Mouse (Mus musculus): ENCODE measurements around the gene Ppp3ca. TPM values are rescaled to one million over a fixed set of nuclear protein-coding genes. Genes with fewer than 3 reads are reported as not detected.
A peak's percentile ranks its signal among the peaks of the same experiment; 100 is the strongest.

Ppp3ca gene
- total RNA-seq, 2 experiments from 2014 or later: 137 to 140 TPM

- DNase-seq: no peak
- intact Hi-C loops (cut with DNase I; ENCODE audit: low total_unique reads): no loop called here
Measured at GRCm38 (mm10) chr3:136716247-136716646, 46.3 kb downstream of the Ppp3ca start.

- intact Hi-C loops (cut with DNase I; ENCODE audit: low total_unique reads): no loop called here
- no peak for DNase-seq
Measured at GRCm38 (mm10) chr3:136718412-136718811, 48.5 kb downstream of the Ppp3ca start.

GRCm38 (mm10) chr3:136721241-136721640, 51.3 kb downstream of the Ppp3ca start:
- no peak for DNase-seq
- intact Hi-C loops (cut with DNase I; ENCODE audit: low total_unique reads): no loop called here

DNA sequence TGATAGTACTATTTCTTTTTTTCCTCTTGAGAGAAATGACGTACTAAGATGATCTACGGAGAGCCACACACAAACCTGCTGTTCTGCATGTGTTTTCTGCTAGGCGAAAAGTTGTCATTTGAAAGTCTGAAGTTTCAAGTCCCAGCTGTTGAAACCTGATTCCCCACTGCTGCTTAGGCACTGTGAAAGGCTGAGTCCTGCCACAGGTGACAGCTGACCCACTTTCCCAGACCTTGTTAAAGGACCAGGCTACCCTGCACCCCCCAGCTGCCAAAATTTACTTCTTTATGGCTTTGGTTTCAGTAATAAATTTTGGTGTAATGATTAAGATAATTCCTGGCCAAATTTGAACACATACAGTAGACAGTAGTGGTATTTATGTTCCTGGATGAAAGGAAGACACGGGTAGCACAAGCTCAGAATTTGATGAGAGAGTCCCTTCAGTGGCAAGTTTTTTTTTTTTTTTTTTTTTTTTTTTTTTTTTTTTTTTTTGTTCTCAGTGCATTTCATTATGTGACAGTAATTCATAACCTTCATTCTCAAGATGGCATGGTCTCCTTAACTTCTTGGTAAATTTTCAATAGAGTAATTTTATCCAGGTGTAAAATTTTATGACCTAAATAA, 52.0 kb downstream of the Ppp3ca start:
- peak; percentile 25 for DNase-seq
- intact Hi-C loops (cut with DNase I; ENCODE audit: low total_unique reads): no loop called here

DNA sequence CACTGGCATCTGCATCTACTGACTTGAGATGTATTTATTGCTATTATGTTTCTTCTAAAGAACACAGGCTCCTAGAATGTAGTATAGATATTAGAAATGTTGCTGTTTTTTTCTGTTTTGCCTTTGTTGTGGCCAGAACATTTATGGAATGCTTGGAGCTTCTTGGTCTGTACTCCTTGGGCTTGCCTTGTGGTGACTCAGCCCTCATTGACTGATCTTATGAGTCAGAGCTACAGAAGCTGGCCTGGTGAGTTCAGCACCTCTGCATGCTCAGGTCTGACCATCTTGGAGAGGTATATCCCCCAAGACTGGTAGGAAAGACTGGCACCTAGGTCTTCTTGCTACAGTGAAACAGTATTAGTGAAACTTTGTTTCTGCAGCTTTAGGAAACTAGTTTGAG, 52.6 kb downstream of the Ppp3ca start:
- intact Hi-C loops (cut with DNase I; ENCODE audit: low total_unique reads): no loop called here
- no peak for DNase-seq

DNA sequence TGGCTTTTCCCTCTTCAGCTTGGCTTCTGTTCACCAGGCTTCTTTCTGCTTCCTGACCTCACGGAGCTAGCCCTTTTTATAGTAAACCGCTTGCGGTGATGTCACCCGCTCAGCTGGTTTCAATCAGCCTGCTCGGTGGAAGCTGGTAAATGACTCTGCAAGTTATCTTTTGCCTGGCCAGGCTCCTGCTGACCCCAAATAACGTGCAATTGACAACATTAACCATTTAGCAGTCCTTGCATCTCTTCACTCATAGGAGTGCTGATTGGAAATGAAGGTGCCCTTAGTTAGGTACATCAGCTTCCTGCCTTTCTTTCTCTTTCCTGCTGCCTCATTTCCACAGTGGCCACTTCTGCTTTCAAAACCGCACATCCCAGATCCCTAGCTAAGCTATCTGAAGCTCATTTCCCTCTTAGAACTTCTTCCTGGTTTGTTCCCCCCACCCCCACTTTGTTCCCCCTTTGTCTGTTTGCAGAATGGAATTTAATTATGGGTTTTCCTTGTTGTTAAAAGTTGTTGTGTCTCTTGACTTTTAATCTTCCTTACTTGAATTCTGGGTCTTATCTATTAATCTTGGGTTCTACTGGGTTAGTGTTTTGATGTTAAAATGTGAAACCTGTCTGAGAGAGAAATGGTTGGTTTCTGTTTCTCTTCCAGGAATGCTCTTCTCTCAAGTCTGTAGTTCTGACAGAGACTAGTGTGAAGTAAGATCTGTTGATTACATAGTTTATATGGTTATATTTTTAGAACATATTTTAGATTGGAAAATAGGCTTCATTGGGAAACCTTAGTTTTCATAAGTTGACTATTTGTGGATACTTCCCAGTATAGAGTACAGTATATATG, 55.6 kb downstream of the Ppp3ca start:
- DNase-seq: peak; percentile 79
- intact Hi-C loops (cut with DNase I; ENCODE audit: low total_unique reads): no loop called here

GRCm38 (mm10) chr3:136727877-136728276, 58.0 kb downstream of the Ppp3ca start:
- intact Hi-C loops (cut with DNase I; ENCODE audit: low total_unique reads): no loop called here
- no peak for DNase-seq

GRCm38 (mm10) chr3:136729978-136730377, 60.1 kb downstream of the Ppp3ca start:
- intact Hi-C loops (cut with DNase I; ENCODE audit: low total_unique reads): no loop called here
- DNase-seq: no peak

DNA sequence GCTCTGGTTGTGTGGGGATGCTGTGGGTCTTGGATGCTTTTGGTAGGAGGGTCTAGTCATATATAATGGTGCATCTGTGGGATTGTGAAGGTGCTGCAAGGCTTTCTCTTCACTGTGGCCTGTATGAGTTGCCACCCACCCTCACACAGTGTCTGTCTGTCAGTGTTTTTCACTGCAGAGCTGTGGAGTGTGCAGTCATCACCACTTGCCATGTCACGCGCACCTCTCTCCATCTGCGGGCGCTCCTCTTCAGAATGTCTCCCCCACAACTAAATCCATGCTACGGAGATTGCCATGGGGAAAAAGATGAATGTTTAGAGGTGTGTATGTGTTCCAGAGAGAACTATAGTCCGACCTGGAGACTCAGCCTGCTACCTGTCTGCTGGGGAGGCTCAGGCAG, 61.7 kb downstream of the Ppp3ca start:
- no peak for DNase-seq
- intact Hi-C loops (cut with DNase I; ENCODE audit: low total_unique reads): no loop called here

DNA sequence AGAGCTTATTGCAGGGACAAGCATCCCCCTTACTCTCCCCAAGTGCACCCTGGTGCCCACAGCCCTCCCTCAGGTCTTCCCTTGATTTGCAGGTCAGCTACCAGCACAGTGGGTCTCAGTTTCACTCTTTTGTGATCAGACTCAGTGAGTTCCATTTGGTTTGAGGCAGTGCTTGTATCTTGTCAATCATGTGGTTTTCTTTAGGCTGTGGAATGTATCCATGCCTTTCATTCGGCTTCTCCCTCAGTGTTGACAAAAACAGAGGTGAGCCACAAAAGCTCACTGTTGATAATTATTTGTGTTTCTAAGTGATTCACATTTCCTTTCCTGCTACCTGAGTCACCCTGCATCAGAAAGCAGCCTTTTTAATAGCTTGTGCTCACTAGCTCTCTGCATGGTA, 66.1 kb downstream of the Ppp3ca start:
- intact Hi-C loops (cut with DNase I; ENCODE audit: low total_unique reads): no loop called here

DNA sequence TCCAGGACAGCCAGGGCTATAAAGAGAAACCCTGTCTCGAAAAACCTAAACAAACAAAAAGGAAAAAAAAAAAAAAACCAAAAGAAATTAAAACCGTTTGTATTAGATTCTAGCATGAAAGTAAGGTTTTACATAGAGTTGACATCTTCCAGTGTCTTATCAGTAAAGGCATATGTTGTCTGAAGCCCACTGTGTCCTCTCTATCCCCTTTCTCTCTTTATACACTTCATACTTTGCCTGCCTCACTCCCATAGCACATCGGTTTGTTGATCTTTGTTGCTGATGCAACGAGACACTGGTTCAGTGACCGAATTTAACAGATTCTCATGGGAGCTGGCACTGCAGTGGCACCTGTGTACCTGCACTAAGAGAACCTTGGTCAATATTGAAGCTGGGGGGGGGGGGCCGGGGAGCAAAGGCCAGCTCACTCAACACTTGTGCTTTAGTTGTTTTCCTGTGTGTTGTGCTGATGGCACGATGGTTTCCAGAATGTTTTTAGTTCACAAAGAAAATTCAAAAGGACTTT, 66.9 kb downstream of the Ppp3ca start:
- intact Hi-C loops (cut with DNase I; ENCODE audit: low total_unique reads): no loop called here
- DNase-seq: no peak

More for the DNA sequence above, 66.1 kb downstream of the Ppp3ca start:
- DNase-seq: no peak

DNA sequence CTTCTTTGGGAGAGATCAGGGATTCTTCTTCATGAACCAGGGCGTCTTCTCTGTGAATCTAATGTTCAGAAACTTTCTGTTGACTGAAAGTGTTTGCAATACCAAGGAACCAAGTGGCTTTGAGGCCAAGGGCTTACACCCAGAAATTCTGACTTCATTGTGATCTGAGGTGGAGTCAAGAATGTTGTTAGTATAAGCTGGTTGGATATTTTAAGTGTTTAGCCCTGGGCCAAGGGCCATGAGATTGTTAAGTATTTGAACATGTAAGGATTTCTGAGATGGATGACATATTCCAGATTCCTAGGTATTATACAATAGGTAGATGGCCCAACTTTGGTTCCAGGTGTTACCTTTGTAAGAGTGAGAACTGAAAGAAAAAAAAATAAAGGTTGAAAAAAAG, 68.5 kb downstream of the Ppp3ca start:
- intact Hi-C loops (cut with DNase I; ENCODE audit: low total_unique reads): no loop called here

GRCm38 (mm10) chr3:136738914-136739313, 69.0 kb downstream of the Ppp3ca start:
- no peak for DNase-seq
- intact Hi-C loops (cut with DNase I; ENCODE audit: low total_unique reads): no loop called here

More for the DNA sequence above, 68.5 kb downstream of the Ppp3ca start:
- no peak for DNase-seq

- intact Hi-C loops (cut with DNase I; ENCODE audit: low total_unique reads): no loop called here
- DNase-seq: no peak
Measured at GRCm38 (mm10) chr3:136741659-136742058, 71.7 kb downstream of the Ppp3ca start.

- DNase-seq: no peak
- intact Hi-C loops (cut with DNase I; ENCODE audit: low total_unique reads): no loop called here
Measured at GRCm38 (mm10) chr3:136742258-136743057, 72.5 kb downstream of the Ppp3ca start.

GRCm38 (mm10) chr3:136744295-136744897, 74.5 kb downstream of the Ppp3ca start:
- DNase-seq: no peak
- intact Hi-C loops (cut with DNase I; ENCODE audit: low total_unique reads): no loop called here

DNA sequence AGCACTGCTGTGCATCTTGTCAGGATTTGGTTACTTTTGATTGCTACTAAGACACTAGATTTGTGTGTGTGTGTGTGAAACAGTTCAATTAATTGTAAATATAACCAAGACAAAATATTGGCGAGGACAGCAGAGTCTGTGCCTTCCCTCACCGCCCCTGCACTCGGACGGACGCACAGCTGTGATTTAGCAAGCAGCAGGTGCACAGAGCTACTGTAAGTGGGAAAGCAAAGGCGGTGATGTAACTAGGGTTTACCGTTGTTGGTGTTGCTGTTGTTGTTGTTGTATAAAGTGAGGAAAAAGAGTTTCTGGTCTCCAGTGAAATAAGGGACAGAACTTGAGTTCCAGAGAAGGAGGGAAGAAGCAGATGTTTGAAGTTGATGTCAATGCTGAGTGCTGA, 75.5 kb downstream of the Ppp3ca start:
- DNase-seq: no peak
- intact Hi-C loops (cut with DNase I; ENCODE audit: low total_unique reads): no loop called here

DNA sequence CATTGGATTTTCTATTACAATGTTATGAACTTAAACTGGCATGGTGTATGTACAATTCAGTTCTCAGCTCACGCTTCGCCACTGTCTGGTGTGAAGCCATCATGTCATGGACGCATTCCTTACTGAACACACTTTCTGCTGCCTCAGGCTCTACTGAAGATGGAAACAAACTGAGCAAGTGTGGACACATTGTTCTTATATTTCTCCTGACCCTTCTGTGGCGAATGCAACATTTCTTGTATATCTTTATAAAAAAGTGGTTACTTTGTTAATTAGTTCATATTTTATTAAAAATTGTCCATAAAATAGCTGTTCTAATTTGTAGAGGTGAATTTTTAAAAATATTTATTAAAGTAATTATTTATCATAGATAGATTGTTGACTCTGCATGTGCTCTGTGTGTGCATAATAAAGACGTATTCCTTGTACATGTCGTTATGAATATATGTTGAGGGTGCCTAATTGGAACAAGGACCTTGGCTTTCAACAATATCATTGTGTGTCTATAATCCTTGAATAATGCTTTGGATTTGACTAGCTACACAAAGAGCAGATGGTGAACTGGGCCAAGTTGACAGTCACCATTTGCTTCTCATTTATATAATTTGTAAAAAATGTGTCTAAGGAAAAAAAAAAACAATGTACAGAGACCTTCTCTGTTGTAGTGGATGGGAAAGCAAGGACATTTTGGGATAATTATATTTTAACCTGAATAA, 79.0 kb downstream of the Ppp3ca start:
- intact Hi-C loops (cut with DNase I; ENCODE audit: low total_unique reads): no loop called here
- no peak for DNase-seq

- DNase-seq: no peak
Measured at GRCm38 (mm10) chr3:136749477-136749797, 79.5 kb downstream of the Ppp3ca start.

More at GRCm38 (mm10) chr3:136749477-136749797, 79.5 kb downstream of the Ppp3ca start:
- intact Hi-C loops (cut with DNase I; ENCODE audit: low total_unique reads): no loop called here

Data from gastrocnemius, postnatal 14 days (tissue).